Mouse (Mus musculus) embryonic facial prominence, embryonic 15.5 days (tissue): ENCODE measurements at regions not wholly inside any gene's neighbourhood (a gene's known extent, or its start where the extent isn't known, plus 50 kb on each side); places are given as distances from the start of the nearest gene placed in this dataset.

Experiments used
- ATAC-seq: fragments of 200-750 bp; cut with Nextera tagmentation; 2 replicates; pipeline ENCODE4 v1.8.0; 2017; ENCODE audit warnings: low read depth, moderate TSS enrichment; ENCODE audit not compliant: insufficient number of reproducible peaks, low FRiP score, low TSS enrichment
- H3K27ac ChIP-seq: fragments of 300-500 bp; sonication (generic); replicated peaks from 2 replicates; pipeline ENCODE4 v1.5.1; 2015; ENCODE audit warnings: mild to moderate bottlenecking, inconsistent platforms
- H3K27me3 ChIP-seq: fragments of 300-500 bp; sonication (generic); 2 replicates; pipeline ENCODE4 v1.6.1; 2015; ENCODE audit warnings: inconsistent platforms
- H3K36me3 ChIP-seq: fragments of 300-500 bp; sonication (generic); 2 replicates; pipeline ENCODE4 v1.6.1; 2015; ENCODE audit warnings: mild to moderate bottlenecking, inconsistent platforms
- H3K4me1 ChIP-seq: fragments of 300-500 bp; sonication (generic); 2 replicates; pipeline ENCODE4 v1.6.1; 2015; ENCODE audit warnings: inconsistent platforms
- H3K4me2 ChIP-seq: fragments of 300-500 bp; sonication (generic); replicated peaks from 2 replicates; pipeline ENCODE4 v1.6.1; 2015; ENCODE audit warnings: mild to moderate bottlenecking, inconsistent platforms
- H3K4me3 ChIP-seq: fragments of 300-500 bp; sonication (generic); replicated peaks from 2 replicates; pipeline ENCODE4 v1.5.1; 2015; ENCODE audit warnings: mild to moderate bottlenecking, inconsistent platforms
- H3K9ac ChIP-seq: fragments of 300-500 bp; sonication (generic); 2 replicates; pipeline ENCODE4 v1.6.1; 2015; ENCODE audit warnings: inconsistent platforms
- H3K9me3 ChIP-seq: fragments of 300-500 bp; sonication (generic); replicated peaks from 2 replicates; pipeline ENCODE4 v1.6.1; 2016; ENCODE audit warnings: inconsistent platforms
- WGBS: fragments of 180-500 bp; shearing (Covaris S2); methylation state at CpG from one replicate; pipeline ENCODE4 v1.1.7; 2015; 5-methylcytosine and 5-hydroxymethylcytosine counted together

- H3K27ac ChIP-seq = no peak overlapping the region
- no peaks in the 10 kb centered on the region for H3K4me1 ChIP-seq
- no peak overlapping the region for H3K9ac ChIP-seq
- WGBS = 72% methylated on average over 3 of the region's 3 CpGs
- H3K9me3 ChIP-seq = no peaks in the 10 kb centered on the region
- no peaks in the 10 kb centered on the region for H3K36me3 ChIP-seq
- no peak for ATAC-seq
- H3K4me3 ChIP-seq = no peak overlapping the region
- H3K27me3 ChIP-seq = no peaks in the 10 kb centered on the region
- H3K4me2 ChIP-seq = no peak overlapping the region
Measured at GRCm38 (mm10) chr3:21884216-21884615, 192.2 kb upstream of the Tbl1xr1 start.

DNA sequence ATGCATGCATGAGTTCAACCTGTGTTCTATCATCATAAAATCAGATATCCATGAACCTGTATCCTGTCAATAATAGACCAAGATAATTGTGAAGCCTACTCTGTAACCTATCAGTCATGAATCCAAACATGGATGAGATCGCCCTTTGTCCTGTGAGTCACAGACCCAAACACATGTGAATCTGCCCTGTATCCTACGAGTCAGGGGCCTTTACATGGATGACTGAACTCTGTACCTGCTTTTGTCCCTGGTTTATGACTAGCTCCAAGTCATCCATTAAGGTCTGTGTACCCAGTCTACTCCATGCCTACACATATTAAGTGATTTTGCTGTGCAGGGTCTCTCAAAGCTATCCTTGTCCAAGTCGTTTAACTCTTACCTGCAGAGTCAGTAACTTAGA, 187.7 kb upstream of the Tbl1xr1 start:
- H3K4me2 ChIP-seq = no peak overlapping the region
- no peak overlapping the region for H3K4me3 ChIP-seq
- no peak overlapping the region for H3K27ac ChIP-seq
- ATAC-seq = no peak
- no peak overlapping the region for H3K9ac ChIP-seq
- H3K36me3 ChIP-seq = no peaks in the 10 kb centered on the region
- H3K9me3 ChIP-seq = no peaks in the 10 kb centered on the region
- H3K27me3 ChIP-seq = no peaks in the 10 kb centered on the region
- 0 out of 2 replicates have a peak, but pooled peaks cover 4% of the 10 kb centered on the region for H3K4me1 ChIP-seq
- 89% methylated on average over 3 of the region's 3 CpGs for WGBS

- ATAC-seq = no peak; the same call in 1 of the 2 replicates
- H3K4me3 ChIP-seq = no peak overlapping the region
- no peak overlapping the region for H3K27ac ChIP-seq
- H3K9me3 ChIP-seq = no peaks in the 10 kb centered on the region
- H3K27me3 ChIP-seq = no peaks in the 10 kb centered on the region
- H3K4me1 ChIP-seq = 0 out of 2 replicates have a peak, but pooled peaks cover 4% of the 10 kb centered on the region
- H3K4me2 ChIP-seq = no peak overlapping the region
- H3K36me3 ChIP-seq = no peaks in the 10 kb centered on the region
- H3K9ac ChIP-seq = no peak overlapping the region
- 18% methylated on average over 7 of the region's 7 CpGs for WGBS
Measured at GRCm38 (mm10) chr3:21891819-21892480, 184.5 kb upstream of the Tbl1xr1 start.

- Histone ChIP-seq H3K27ac (no peak overlapping the region), H3K27me3 (no peaks in the 10 kb centered on the region), H3K4me1 (0 out of 2 replicates have a peak, but pooled peaks cover 4% of the 10 kb centered on the region), H3K9ac (no peak overlapping the region), H3K36me3 (no peaks in the 10 kb centered on the region), H3K4me2 (no peak overlapping the region), H3K4me3 (no peak overlapping the region), H3K9me3 (no peaks in the 10 kb centered on the region)
- peak; percentile 82 for ATAC-seq
- 24% methylated on average over 8 of the region's 8 CpGs for WGBS
Measured at GRCm38 (mm10) chr3:21892864-21893404, 183.5 kb upstream of the Tbl1xr1 start.

- H3K27ac ChIP-seq = no peak overlapping the region
- no peak for ATAC-seq
- whole genome bisulfite sequencing = 93% methylated on average over 2 of the region's 2 CpGs
- no peaks in the 10 kb centered on the region for H3K27me3 ChIP-seq
- no peak overlapping the region for H3K4me3 ChIP-seq
- H3K4me2 ChIP-seq = no peak overlapping the region
- no peak overlapping the region for H3K9ac ChIP-seq
- no peaks in the 10 kb centered on the region for H3K9me3 ChIP-seq
- no peaks in the 10 kb centered on the region for H3K36me3 ChIP-seq
- 0 out of 2 replicates have a peak, but pooled peaks cover 4% of the 10 kb centered on the region for H3K4me1 ChIP-seq
Measured at GRCm38 (mm10) chr3:21895551-21895950, 180.9 kb upstream of the Tbl1xr1 start.

- H3K36me3 ChIP-seq = no peaks in the 10 kb centered on the region
- H3K4me3 ChIP-seq = no peak overlapping the region
- no peak overlapping the region for H3K9ac ChIP-seq
- 71% methylated on average over 5 of the region's 5 CpGs for WGBS
- H3K4me2 ChIP-seq = no peak overlapping the region
- H3K27ac ChIP-seq = no peak overlapping the region
- H3K9me3 ChIP-seq = no peaks in the 10 kb centered on the region
- no peaks in the 10 kb centered on the region for H3K4me1 ChIP-seq
- no peaks in the 10 kb centered on the region for H3K27me3 ChIP-seq
- ATAC-seq = no peak
Measured at GRCm38 (mm10) chr3:21898241-21898640, 178.2 kb upstream of the Tbl1xr1 start.

DNA sequence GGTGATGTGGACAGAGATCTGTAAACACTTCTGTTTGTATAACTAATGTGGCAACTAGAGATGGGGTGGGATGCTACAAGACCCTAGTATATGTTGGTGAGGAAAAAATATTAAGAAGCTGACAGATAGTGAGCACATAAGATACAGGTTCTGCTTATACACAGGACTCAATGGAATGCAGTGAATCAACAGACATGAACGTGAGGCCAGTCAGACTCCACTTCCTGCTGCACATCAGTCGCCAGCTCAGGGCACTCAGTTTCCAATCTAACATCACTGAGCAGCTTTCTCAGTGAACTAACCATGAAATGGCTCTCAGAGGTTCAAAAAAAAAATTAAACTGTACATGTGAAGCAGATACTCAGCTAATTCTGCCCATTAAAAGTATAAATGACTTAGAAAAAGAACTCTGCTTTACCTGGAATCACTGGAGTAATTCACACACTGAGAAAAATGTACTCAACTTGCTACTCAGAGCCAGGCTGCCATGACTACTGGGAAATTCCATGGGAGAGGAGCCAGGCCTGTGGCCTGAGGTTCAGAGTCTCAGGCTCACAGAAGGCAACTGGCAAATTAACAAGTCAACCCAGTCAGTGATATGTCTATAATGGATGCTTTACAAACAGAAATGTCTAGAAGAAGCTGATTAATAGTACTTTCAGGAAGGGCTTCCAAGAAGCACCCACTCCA, 170.9 kb upstream of the Tbl1xr1 start:
- H3K27me3 ChIP-seq = no peaks in the 10 kb centered on the region
- WGBS = 41% methylated on average over 2 of the region's 2 CpGs
- no peaks in the 10 kb centered on the region for H3K4me1 ChIP-seq
- no peak overlapping the region for H3K4me3 ChIP-seq
- no peaks in the 10 kb centered on the region for H3K36me3 ChIP-seq
- no peaks in the 10 kb centered on the region for H3K9me3 ChIP-seq
- H3K9ac ChIP-seq = no peak overlapping the region
- no peak overlapping the region for H3K4me2 ChIP-seq
- no peak for ATAC-seq
- H3K27ac ChIP-seq = no peak overlapping the region

DNA sequence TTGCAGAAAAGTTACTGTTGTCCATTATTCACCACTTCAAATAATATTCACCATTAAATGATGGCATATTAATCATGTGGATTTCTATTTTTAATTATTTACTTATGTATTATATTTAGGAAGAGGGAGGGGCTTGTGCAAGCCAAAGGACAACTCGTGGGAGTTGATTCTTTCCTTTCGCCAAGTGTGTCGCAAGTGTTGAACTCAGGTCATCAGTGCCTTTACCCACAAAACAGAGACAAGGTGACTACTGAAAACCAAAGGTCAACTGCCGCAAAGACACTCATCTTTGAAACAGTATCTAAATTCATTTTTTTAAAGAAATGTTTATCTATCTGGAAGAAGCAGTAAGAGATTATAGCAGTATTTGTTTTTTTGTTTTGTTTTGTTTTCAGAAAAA, 167.6 kb upstream of the Tbl1xr1 start:
- no peaks in the 10 kb centered on the region for H3K9me3 ChIP-seq
- H3K4me1 ChIP-seq = no peaks in the 10 kb centered on the region
- H3K27ac ChIP-seq = no peak overlapping the region
- no peaks in the 10 kb centered on the region for H3K27me3 ChIP-seq
- H3K4me3 ChIP-seq = no peak overlapping the region
- H3K36me3 ChIP-seq = no peaks in the 10 kb centered on the region
- no peak overlapping the region for H3K4me2 ChIP-seq
- H3K9ac ChIP-seq = no peak overlapping the region
- ATAC-seq = no peak
- WGBS = 89% methylated on average over 4 of the region's 4 CpGs

- no peak overlapping the region for H3K4me3 ChIP-seq
- H3K9ac ChIP-seq = no peak overlapping the region
- H3K36me3 ChIP-seq = no peaks in the 10 kb centered on the region
- no peaks in the 10 kb centered on the region for H3K27me3 ChIP-seq
- no peak overlapping the region for H3K27ac ChIP-seq
- H3K9me3 ChIP-seq = no peaks in the 10 kb centered on the region
- H3K4me2 ChIP-seq = no peak overlapping the region
- WGBS = 68% methylated on average over 1 of the region's 1 CpGs
- no peaks in the 10 kb centered on the region for H3K4me1 ChIP-seq
- ATAC-seq = no peak
Measured at GRCm38 (mm10) chr3:21910080-21910479, 166.4 kb upstream of the Tbl1xr1 start.

DNA sequence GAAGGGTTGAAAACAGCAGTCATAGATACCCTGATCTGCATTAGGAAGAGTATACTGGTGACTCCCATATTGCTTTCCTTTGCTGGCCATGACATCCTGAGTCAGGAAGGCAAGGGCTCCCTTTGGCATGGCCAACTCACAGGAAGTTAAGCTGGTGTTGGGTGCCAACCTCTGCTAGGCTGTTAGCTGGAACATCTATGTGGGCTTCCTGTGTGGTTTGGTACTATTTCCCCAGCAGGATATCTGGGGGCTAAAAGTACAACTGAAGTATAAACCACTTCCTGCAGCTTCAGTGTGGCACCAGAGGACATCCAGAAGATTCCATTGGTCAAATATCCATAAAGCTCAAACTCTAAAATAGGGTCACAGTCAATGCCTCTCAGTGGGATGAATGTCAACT, 165.4 kb upstream of the Tbl1xr1 start:
- H3K4me1 ChIP-seq = no peaks in the 10 kb centered on the region
- H3K9me3 ChIP-seq = no peaks in the 10 kb centered on the region
- no peak for ATAC-seq
- no peaks in the 10 kb centered on the region for H3K36me3 ChIP-seq
- no peak overlapping the region for H3K4me3 ChIP-seq
- H3K4me2 ChIP-seq = no peak overlapping the region
- no peaks in the 10 kb centered on the region for H3K27me3 ChIP-seq
- no peak overlapping the region for H3K27ac ChIP-seq
- H3K9ac ChIP-seq = no peak overlapping the region

GRCm38 (mm10) chr3:21917228-21917910, 159.1 kb upstream of the Tbl1xr1 start:
- whole genome bisulfite sequencing = 59% methylated on average over 9 of the region's 9 CpGs
- Histone ChIP-seq H3K9me3 (no peaks in the 10 kb centered on the region), H3K4me1 (no peaks in the 10 kb centered on the region), H3K4me2 (no peak overlapping the region), H3K4me3 (no peak overlapping the region), H3K9ac (no peak overlapping the region), H3K27ac (no peak overlapping the region), H3K27me3 (no peaks in the 10 kb centered on the region), H3K36me3 (no peaks in the 10 kb centered on the region)
- no peak for ATAC-seq
